Mouse (Mus musculus): ENCODE data around the gene Elmsan1.

DNA sequence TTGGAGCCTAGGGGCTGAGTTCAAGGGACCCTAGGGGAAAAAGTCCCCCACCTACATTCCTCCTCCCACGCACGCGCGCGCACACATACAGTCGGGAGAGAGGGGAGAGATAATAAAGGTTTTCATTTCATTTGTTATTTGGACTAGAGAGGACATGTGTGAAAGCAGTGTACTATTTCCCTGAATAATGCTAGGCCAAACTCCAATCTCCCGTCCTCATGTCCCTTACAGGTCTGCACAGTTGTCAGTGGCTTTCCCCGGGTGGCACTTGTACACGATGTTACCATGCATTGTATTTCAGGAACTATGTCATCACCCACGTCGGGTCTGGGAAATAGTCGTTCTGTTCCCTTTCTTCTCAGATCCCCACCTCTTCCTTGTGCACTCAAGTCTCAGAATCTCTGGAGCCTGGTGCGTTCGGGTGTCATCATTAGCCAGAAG is 460 bp upstream of the Elmsan1 start:
- TF ChIP-seq CTCF (conservative IDR thresholded peaks at IDR 0.05; ENCODE audit: insufficient read depth, insufficient read length, low read depth, low read length) (no peak), POLR2A (IDR thresholded peaks at IDR 0.05; ENCODE audit: low read depth, low read length) (no peak)

All from kidney, adult 2 months (tissue).